Mouse (Mus musculus) heart, embryonic 11.5 days (tissue): ENCODE data around the gene Ptpn6. TPM values are rescaled to one million over a fixed set of nuclear protein-coding genes. Genes with fewer than 3 reads are reported as not detected.

Experiments
- ATAC-seq: fragments of 200-750 bp; cut with Nextera tagmentation; replicated peaks from 2 replicates; pipeline ENCODE4 v1.8.0; 2017; ENCODE audit warnings: moderate library complexity; ENCODE audit not compliant: insufficient number of reproducible peaks, low FRiP score, low TSS enrichment
- H3K27ac ChIP-seq: fragments of 300-500 bp; sonication (generic); 2 replicates; pipeline ENCODE4 v1.5.1; 2014; ENCODE audit warnings: mild to moderate bottlenecking, low read depth, low read length
- H3K27me3 ChIP-seq: fragments of 300-500 bp; sonication (generic); 2 replicates; pipeline ENCODE4 v1.6.1; 2014; ENCODE audit warnings: mild to moderate bottlenecking, low read length, mixed read lengths; ENCODE audit not compliant: control insufficient read depth, insufficient read depth
- H3K36me3 ChIP-seq: fragments of 300-500 bp; sonication (generic); 2 replicates; pipeline ENCODE4 v1.6.1; 2014; ENCODE audit warnings: mild to moderate bottlenecking, low read length, moderate library complexity, mixed read lengths; ENCODE audit not compliant: control insufficient read depth, insufficient read depth
- H3K4me1 ChIP-seq: fragments of 300-500 bp; sonication (generic); 2 replicates; pipeline ENCODE4 v1.6.1; 2014; ENCODE audit warnings: low read length; ENCODE audit not compliant: control insufficient read depth, insufficient read depth
- H3K4me2 ChIP-seq: fragments of 300-500 bp; sonication (generic); 2 replicates; pipeline ENCODE4 v1.6.1; 2014; ENCODE audit warnings: mild to moderate bottlenecking, moderate library complexity
- H3K4me3 ChIP-seq: fragments of 300-500 bp; sonication (generic); 2 replicates; pipeline ENCODE4 v1.5.1; 2014; ENCODE audit warnings: low read depth, low read length
- H3K9ac ChIP-seq: fragments of 300-500 bp; sonication (generic); 2 replicates; pipeline ENCODE4 v1.6.1; 2014; ENCODE audit warnings: mild to moderate bottlenecking, low read depth, low read length, moderate library complexity
- H3K9me3 ChIP-seq: fragments of 300-500 bp; sonication (generic); replicated peaks from 2 replicates; pipeline ENCODE4 v1.6.1; 2016; ENCODE audit warnings: low read length; ENCODE audit not compliant: control insufficient read depth
- WGBS: fragments of 180-500 bp; shearing (Covaris S2); extraction: QIAGEN DNeasy Blood & Tissue Kit; methylation state at CpG from one replicate; pipeline ENCODE4 v1.1.7; 2014; ENCODE audit not compliant: insufficient replicate concordance; 5-methylcytosine and 5-hydroxymethylcytosine counted together
- polyA plus RNA-seq: library from polyadenylated mRNA; unstranded; fragments of >200 nt; fragmentation: Nextera tagmentation; extraction: Ambion mirVana; gene quantifications from 2 replicates; pipeline ENCODE4 v1.2.1, GENCODE M21; 2014

The Ptpn6 gene
- polyA plus RNA-seq, 1 experiment from 2014 or later = 4.8 TPM

GRCm38 (mm10) chr6:124702784-124703103 lies 35.8 kb downstream of the Ptpn6 start:
- 51% methylated on average over 3 of the region's 3 CpGs for WGBS
- no peak for ATAC-seq
- no peaks in the 10 kb centered on the region for H3K9me3 ChIP-seq
- H3K4me1 ChIP-seq = no peaks in the 10 kb centered on the region
- H3K9ac ChIP-seq = no peak overlapping the region
- H3K4me2 ChIP-seq = no peak overlapping the region
- H3K4me3 ChIP-seq = no peak overlapping the region
- peaks cover 24% of the 10 kb centered on the region for H3K36me3 ChIP-seq
- H3K27ac ChIP-seq = no peak overlapping the region
- H3K27me3 ChIP-seq = no peaks in the 10 kb centered on the region

- H3K27me3 ChIP-seq = no peaks in the 10 kb centered on the region
- 90% methylated on average over 17 of the region's 17 CpGs for WGBS
- H3K4me1 ChIP-seq = no peaks in the 10 kb centered on the region
- no peak overlapping the region for H3K4me3 ChIP-seq
- no peak overlapping the region for H3K9ac ChIP-seq
- no peaks in the 10 kb centered on the region for H3K9me3 ChIP-seq
- ATAC-seq = no peak
- no peak overlapping the region for H3K27ac ChIP-seq
- peaks cover 24% of the 10 kb centered on the region for H3K36me3 ChIP-seq
- H3K4me2 ChIP-seq = no peak overlapping the region
Observed at GRCm38 (mm10) chr6:124702102-124702783, 36.3 kb downstream of the Ptpn6 start.

GRCm38 (mm10) chr6:124701338-124701737 lies 37.2 kb downstream of the Ptpn6 start:
- Histone ChIP-seq H3K9ac (no peak overlapping the region), H3K9me3 (no peaks in the 10 kb centered on the region), H3K4me2 (no peak overlapping the region), H3K36me3 (peaks cover 24% of the 10 kb centered on the region), H3K27ac (no peak overlapping the region), H3K4me1 (no peaks in the 10 kb centered on the region), H3K4me3 (no peak overlapping the region), H3K27me3 (no peaks in the 10 kb centered on the region)
- no peak for ATAC-seq
- WGBS = 73% methylated on average over 8 of the region's 8 CpGs

- no peak for ATAC-seq
- Histone ChIP-seq H3K36me3 (peaks cover 20% of the 10 kb centered on the region), H3K9me3 (no peaks in the 10 kb centered on the region), H3K27ac (no peak overlapping the region), H3K27me3 (no peaks in the 10 kb centered on the region), H3K4me2 (no peak overlapping the region), H3K4me3 (no peak overlapping the region), H3K4me1 (no peaks in the 10 kb centered on the region), H3K9ac (no peak overlapping the region)
- 87% methylated on average over 11 of the region's 11 CpGs for WGBS
Observed at GRCm38 (mm10) chr6:124699962-124700610, 38.4 kb downstream of the Ptpn6 start.

- ATAC-seq = no peak
- no peaks in the 10 kb centered on the region for H3K9me3 ChIP-seq
- no peak overlapping the region for H3K4me3 ChIP-seq
- H3K9ac ChIP-seq = no peak overlapping the region
- peaks cover 14% of the 10 kb centered on the region for H3K36me3 ChIP-seq
- H3K4me1 ChIP-seq = no peaks in the 10 kb centered on the region
- H3K27me3 ChIP-seq = no peaks in the 10 kb centered on the region
- H3K27ac ChIP-seq = no peak overlapping the region
- 84% methylated on average over 4 of the region's 4 CpGs for WGBS
- no peak overlapping the region for H3K4me2 ChIP-seq
Observed at GRCm38 (mm10) chr6:124699366-124699765, 39.1 kb downstream of the Ptpn6 start.

- H3K27ac ChIP-seq = no peak overlapping the region
- no peaks in the 10 kb centered on the region for H3K4me1 ChIP-seq
- H3K36me3 ChIP-seq = peaks cover 11% of the 10 kb centered on the region
- no peak overlapping the region for H3K9ac ChIP-seq
- no peak overlapping the region for H3K4me3 ChIP-seq
- no peak for ATAC-seq
- 82% methylated on average over 6 of the region's 6 CpGs for whole genome bisulfite sequencing
- H3K4me2 ChIP-seq = no peak overlapping the region
- H3K9me3 ChIP-seq = no peaks in the 10 kb centered on the region
- no peaks in the 10 kb centered on the region for H3K27me3 ChIP-seq
Observed at GRCm38 (mm10) chr6:124698751-124699150, 39.8 kb downstream of the Ptpn6 start.

- no peak overlapping the region for H3K27ac ChIP-seq
- no peak overlapping the region for H3K4me3 ChIP-seq
- no peaks in the 10 kb centered on the region for H3K36me3 ChIP-seq
- no peaks in the 10 kb centered on the region for H3K4me1 ChIP-seq
- no peak overlapping the region for H3K9ac ChIP-seq
- no peak for ATAC-seq
- no peaks in the 10 kb centered on the region for H3K9me3 ChIP-seq
- 83% methylated on average over 7 of the region's 7 CpGs for WGBS
- H3K27me3 ChIP-seq = no peaks in the 10 kb centered on the region
- H3K4me2 ChIP-seq = no peak overlapping the region
Observed at GRCm38 (mm10) chr6:124696441-124697150, 41.9 kb downstream of the Ptpn6 start.

- no peak overlapping the region for H3K4me2 ChIP-seq
Observed at GRCm38 (mm10) chr6:124694166-124694955, 44.2 kb downstream of the Ptpn6 start.

More at GRCm38 (mm10) chr6:124694166-124694955, 44.2 kb downstream of the Ptpn6 start:
- no peaks in the 10 kb centered on the region for H3K4me1 ChIP-seq
- H3K27ac ChIP-seq = no peak overlapping the region
- no peak overlapping the region for H3K4me3 ChIP-seq
- no peaks in the 10 kb centered on the region for H3K36me3 ChIP-seq
- H3K9ac ChIP-seq = no peak overlapping the region
- no peak for ATAC-seq
- H3K9me3 ChIP-seq = no peaks in the 10 kb centered on the region
- 77% methylated on average over 15 of the region's 15 CpGs for WGBS
- H3K27me3 ChIP-seq = no peaks in the 10 kb centered on the region
